Mouse (Mus musculus) thymus, adult 18-20 months (tissue): Measurements from ENCODE around the gene Nid1.
"Not testable (repeated sequence)": the region's sequence is repeated elsewhere in the genome, so short reads cannot be mapped to it uniquely, and the experiment has no call there.

Source experiments
- DNase-seq, 2 experiments: peaks; one replicate each; pipeline ENCODE4 v3.0.0; 2022; ENCODE audit warnings: mixed read lengths in 2 of 2

Gene Nid1

GRCm38 (mm10) chr13:13493517-13493916 lies 56.2 kb downstream of the Nid1 start:
- DNase-seq = no peak

GRCm38 (mm10) chr13:13498022-13498421 lies 60.7 kb downstream of the Nid1 start:
- DNase-seq = no peak

GRCm38 (mm10) chr13:13502406-13502805 lies 65.1 kb downstream of the Nid1 start:
- DNase-seq = no peak

- no peak for DNase-seq
Measured at GRCm38 (mm10) chr13:13503695-13504386, 66.5 kb downstream of the Nid1 start.

GRCm38 (mm10) chr13:13505063-13505462 lies 67.7 kb downstream of the Nid1 start:
- DNase-seq = no peak

- DNase-seq = no peak
Measured at GRCm38 (mm10) chr13:13506556-13506955, 69.2 kb downstream of the Nid1 start.

GRCm38 (mm10) chr13:13514861-13515260 lies 77.5 kb downstream of the Nid1 start:
- no peak for DNase-seq

GRCm38 (mm10) chr13:13516376-13517225 lies 79.2 kb downstream of the Nid1 start:
- peak; percentile 65 to 75 for DNase-seq

GRCm38 (mm10) chr13:13518114-13518513 lies 80.8 kb downstream of the Nid1 start:
- no peak for DNase-seq

GRCm38 (mm10) chr13:13520436-13520835 lies 83.1 kb downstream of the Nid1 start:
- no peak for DNase-seq

GRCm38 (mm10) chr13:13523625-13524584 lies 86.6 kb downstream of the Nid1 start:
- DNase-seq = no peak

GRCm38 (mm10) chr13:13525205-13525604 lies 87.9 kb downstream of the Nid1 start:
- DNase-seq = no peak

- DNase-seq = no peak
Measured at GRCm38 (mm10) chr13:13525877-13526276, 88.5 kb downstream of the Nid1 start.

GRCm38 (mm10) chr13:13529115-13529542 lies 91.8 kb downstream of the Nid1 start:
- DNase-seq = peak; percentile 54 to 71

- DNase-seq = peak; percentile 39 to 67
Measured at GRCm38 (mm10) chr13:13530913-13531312, 93.6 kb downstream of the Nid1 start.

- DNase-seq = no peak
Measured at GRCm38 (mm10) chr13:13531923-13532322, 94.6 kb downstream of the Nid1 start.

- no peak for DNase-seq
Measured at GRCm38 (mm10) chr13:13536555-13536954, 99.2 kb downstream of the Nid1 start.

GRCm38 (mm10) chr13:13537272-13538015 lies 100.1 kb downstream of the Nid1 start:
- DNase-seq = no peak

GRCm38 (mm10) chr13:13538585-13539300 lies 101.4 kb downstream of the Nid1 start:
- DNase-seq = no peak

GRCm38 (mm10) chr13:13543073-13543472 lies 105.7 kb downstream of the Nid1 start:
- not testable (repeated sequence) for DNase-seq

- DNase-seq = no peak
Measured at GRCm38 (mm10) chr13:13546792-13547191, 109.4 kb downstream of the Nid1 start.
